Mouse (Mus musculus) embryonic facial prominence, embryonic 14.5 days (tissue): ENCODE measurements around the gene Slamf9. TPM values are rescaled to one million over a fixed set of nuclear protein-coding genes. Genes with fewer than 3 reads are reported as not detected.

ENCODE experiments used
- ATAC-seq: fragments of 200-750 bp; cut with Nextera tagmentation; 2 replicates; pipeline ENCODE4 v1.8.0; 2017; ENCODE audit warnings: low read depth, moderate number of reproducible peaks, moderate TSS enrichment
- DNase-seq: peaks from one replicate; pipeline ENCODE4 v3.0.0-alpha.2; 2015; ENCODE audit warnings: low spot score
- H3K27ac ChIP-seq: fragments of 300-500 bp; sonication (generic); replicated peaks from 2 replicates; pipeline ENCODE4 v1.5.1; 2014; ENCODE audit warnings: low read depth, mild to moderate bottlenecking, low read length, moderate library complexity
- H3K27me3 ChIP-seq: fragments of 300-500 bp; sonication (generic); replicated peaks from 2 replicates; pipeline ENCODE4 v1.6.1; 2014; ENCODE audit warnings: low read length; ENCODE audit not compliant: control insufficient read depth, insufficient read depth
- H3K36me3 ChIP-seq: fragments of 300-500 bp; sonication (generic); 2 replicates; pipeline ENCODE4 v1.6.1; 2014; ENCODE audit warnings: low read length, mixed read lengths; ENCODE audit not compliant: control insufficient read depth, insufficient read depth
- H3K4me1 ChIP-seq: fragments of 300-500 bp; sonication (generic); 2 replicates; pipeline ENCODE4 v1.6.1; 2014; ENCODE audit warnings: antibody characterized with exemption, low read length; ENCODE audit not compliant: control insufficient read depth, insufficient read depth
- H3K4me2 ChIP-seq: fragments of 300-500 bp; sonication (generic); 2 replicates; pipeline ENCODE4 v1.6.1; 2014; ENCODE audit warnings: low read depth, mild to moderate bottlenecking, low read length, moderate library complexity, mixed read lengths
- H3K4me3 ChIP-seq: fragments of 300-500 bp; sonication (generic); 2 replicates; pipeline ENCODE4 v1.5.1; 2014; ENCODE audit warnings: low read depth, mild to moderate bottlenecking, low read length
- H3K9ac ChIP-seq: fragments of 300-500 bp; sonication (generic); 2 replicates; pipeline ENCODE4 v1.6.1; 2014; ENCODE audit warnings: low read depth, mild to moderate bottlenecking, low read length, moderate library complexity, mixed read lengths
- H3K9me3 ChIP-seq: fragments of 300-500 bp; sonication (generic); 2 replicates; pipeline ENCODE4 v1.6.1; 2016; ENCODE audit warnings: low read length; ENCODE audit not compliant: control insufficient read depth
- WGBS: fragments of 180-500 bp; shearing (Covaris S2); extraction: QIAGEN DNeasy Blood & Tissue Kit; methylation state at CpG from one replicate; pipeline ENCODE4 v1.1.7; 2014; 5-methylcytosine and 5-hydroxymethylcytosine counted together
- polyA plus RNA-seq: library from polyadenylated mRNA; unstranded; fragments of >200 nt; fragmentation: Nextera tagmentation; extraction: Ambion mirVana; gene quantifications from 2 replicates; pipeline ENCODE4 v1.2.1, GENCODE M21; 2014

Slamf9 gene
- polyA plus RNA-seq, 1 experiment from 2014 or later, result 0.68 TPM

DNA sequence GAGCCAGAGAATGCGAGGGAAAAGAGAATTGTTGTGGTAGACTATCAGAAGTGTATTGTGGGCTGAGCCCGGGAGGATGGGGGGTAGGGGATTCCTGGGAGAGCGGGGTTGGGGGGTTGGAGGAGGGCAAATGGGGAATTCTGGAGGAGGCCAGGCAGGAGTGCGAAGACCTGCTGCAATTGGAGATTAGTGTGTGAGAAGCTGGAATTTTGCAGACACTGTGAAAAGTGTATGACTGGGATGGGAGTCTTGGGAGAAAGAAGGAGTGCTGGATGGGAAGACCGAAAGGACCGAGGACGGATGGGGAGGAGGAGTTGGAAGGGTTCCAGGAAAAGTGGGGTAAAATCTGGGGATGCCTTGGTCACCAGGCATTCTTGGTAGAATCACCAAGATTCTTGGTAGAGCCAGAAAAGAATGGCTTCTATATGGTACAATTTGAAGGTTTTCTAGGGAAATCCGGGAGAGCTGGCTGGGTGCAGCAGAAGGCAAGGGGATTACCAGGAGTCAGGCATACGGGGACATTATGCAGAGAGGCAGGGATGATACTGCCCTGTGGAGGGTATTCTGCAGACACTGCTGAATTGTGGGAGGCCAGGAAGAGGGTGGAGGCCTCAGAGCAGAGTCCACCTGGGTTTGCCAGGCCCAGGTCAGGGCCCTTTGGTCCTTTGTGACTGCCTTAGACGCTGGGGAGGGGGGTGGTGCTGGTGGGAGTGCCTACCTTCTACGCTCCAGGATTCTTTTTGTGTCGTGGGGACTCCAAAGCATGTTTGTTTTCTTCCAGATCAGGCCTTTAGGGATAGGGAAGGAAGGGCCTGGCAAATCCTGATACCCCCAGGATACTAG, 7.6 kb downstream of the Slamf9 start:
- 6% methylated on average over 12 of the region's 12 CpGs for WGBS
- no peak for DNase-seq
- H3K4me1 ChIP-seq, result peaks cover 13% of the 10 kb centered on the region
- H3K9me3 ChIP-seq, result no peaks in the 10 kb centered on the region
- peak overlapping the region; percentile 69 for H3K9ac ChIP-seq
- no peaks in the 10 kb centered on the region for H3K36me3 ChIP-seq
- no peaks in the 10 kb centered on the region for H3K27me3 ChIP-seq
- H3K4me2 ChIP-seq, result peak overlapping the region; percentile 78
- no peak for ATAC-seq
- peak overlapping the region; percentile 75 for H3K27ac ChIP-seq
- H3K4me3 ChIP-seq, result peak overlapping the region; percentile 70

DNA sequence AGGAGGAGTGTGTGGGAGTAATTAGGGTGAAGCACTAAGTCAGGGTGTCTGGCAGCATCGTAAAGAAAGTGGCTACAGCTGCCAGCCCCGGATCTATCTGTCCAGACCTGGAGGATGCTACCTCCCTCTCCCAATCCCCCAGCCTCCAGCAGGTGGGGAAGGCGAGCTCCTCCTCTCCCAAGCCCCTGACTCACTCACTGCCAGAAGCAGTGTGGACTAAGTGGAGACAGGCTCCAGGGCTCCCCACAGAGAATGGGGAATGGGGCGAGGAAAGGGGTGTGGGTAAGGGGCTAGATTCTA, 8.2 kb downstream of the Slamf9 start:
- DNase-seq (no peak), ATAC-seq (no peak)
- H3K36me3 ChIP-seq, result no peaks in the 10 kb centered on the region
- H3K27ac ChIP-seq, result no peak overlapping the region
- H3K4me1 ChIP-seq, result peaks cover 13% of the 10 kb centered on the region
- peak overlapping the region; percentile 70 for H3K4me3 ChIP-seq
- peak overlapping the region; percentile 78 for H3K4me2 ChIP-seq
- WGBS, result 15% methylated on average over 3 of the region's 4 CpGs
- no peaks in the 10 kb centered on the region for H3K27me3 ChIP-seq
- H3K9me3 ChIP-seq, result no peaks in the 10 kb centered on the region
- H3K9ac ChIP-seq, result peak overlapping the region; percentile 69

DNA sequence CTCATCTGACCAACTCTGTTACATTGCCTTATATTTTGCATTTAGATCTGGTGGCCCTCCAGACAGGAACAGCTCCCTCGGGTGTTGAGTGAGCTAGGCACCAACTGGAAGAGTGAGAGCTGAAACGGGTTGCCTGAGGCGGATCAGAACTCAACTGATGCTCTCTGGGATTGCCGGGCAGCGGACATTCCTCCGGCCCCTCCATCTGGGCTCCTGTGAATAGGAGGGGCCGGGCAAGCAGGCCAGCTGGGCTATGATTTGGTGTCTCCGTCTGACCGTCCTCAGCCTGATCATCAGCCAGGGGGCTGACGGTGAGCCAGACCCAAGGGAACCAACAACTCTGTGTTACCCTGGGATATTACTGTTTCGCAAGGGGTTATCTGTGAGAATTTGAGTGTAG, 9.1 kb downstream of the Slamf9 start:
- Histone ChIP-seq H3K9me3 (no peaks in the 10 kb centered on the region), H3K27ac (no peak overlapping the region), H3K4me1 (peaks cover 13% of the 10 kb centered on the region), H3K9ac (peak overlapping the region; percentile 45), H3K36me3 (0 out of 2 replicates have a peak, but pooled peaks cover 1% of the 10 kb centered on the region), H3K27me3 (no peaks in the 10 kb centered on the region), H3K4me3 (peak overlapping the region; percentile 70), H3K4me2 (peak overlapping the region; percentile 78)
- DNase-seq (no peak), ATAC-seq (no peak)
- WGBS, result 46% methylated on average over 11 of the region's 11 CpGs

DNA sequence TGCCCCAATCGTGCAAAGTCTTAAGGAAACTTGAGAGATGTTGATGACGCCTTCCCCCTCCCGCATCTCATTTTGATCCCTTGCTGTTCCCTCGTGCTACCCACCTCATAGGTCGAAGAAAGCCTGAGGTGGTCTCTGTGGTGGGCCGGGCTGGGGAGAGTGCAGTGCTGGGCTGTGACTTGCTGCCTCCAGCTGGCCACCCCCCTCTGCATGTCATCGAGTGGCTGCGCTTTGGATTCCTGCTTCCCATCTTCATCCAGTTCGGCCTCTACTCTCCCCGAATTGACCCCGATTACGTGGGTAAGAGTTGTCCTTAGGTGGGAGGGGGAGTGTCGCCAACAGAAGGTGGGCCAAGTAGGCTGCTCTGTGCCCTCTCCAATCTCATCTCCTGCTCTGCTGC, 9.5 kb downstream of the Slamf9 start:
- no peak for DNase-seq
- ATAC-seq, result no peak
- Histone ChIP-seq H3K36me3 (0 out of 2 replicates have a peak, but pooled peaks cover 6% of the 10 kb centered on the region), H3K27ac (no peak overlapping the region), H3K27me3 (no peaks in the 10 kb centered on the region), H3K9me3 (no peaks in the 10 kb centered on the region), H3K4me3 (peak overlapping the region; percentile 70; the same call in 1 of the 2 replicates), H3K4me2 (peak overlapping the region; percentile 78), H3K4me1 (peaks cover 13% of the 10 kb centered on the region), H3K9ac (peak overlapping the region; percentile 45)
- 53% methylated on average over 13 of the region's 13 CpGs for WGBS

DNA sequence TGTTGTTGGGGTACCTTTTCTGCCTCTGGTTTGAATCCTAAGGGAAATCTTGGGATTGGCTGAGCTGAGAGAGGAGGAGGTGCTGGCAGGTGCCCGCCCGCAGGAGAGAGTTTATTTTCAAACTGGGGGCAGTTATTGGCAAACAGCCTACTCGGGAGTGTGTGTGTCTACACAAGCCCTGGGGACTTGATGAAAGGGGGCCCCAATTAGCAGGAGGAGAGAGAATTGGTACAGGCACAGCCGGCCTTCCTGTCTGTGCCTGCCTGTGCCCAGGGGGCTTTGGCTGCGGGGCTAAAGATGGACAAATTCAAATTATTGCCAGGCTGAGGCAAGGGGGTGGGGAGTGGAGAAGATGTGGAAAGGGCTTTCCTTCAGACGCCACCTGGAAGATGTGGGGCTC, 10.7 kb downstream of the Slamf9 start:
- no peak overlapping the region; the same call in 1 of the 2 replicates for H3K4me3 ChIP-seq

DNA sequence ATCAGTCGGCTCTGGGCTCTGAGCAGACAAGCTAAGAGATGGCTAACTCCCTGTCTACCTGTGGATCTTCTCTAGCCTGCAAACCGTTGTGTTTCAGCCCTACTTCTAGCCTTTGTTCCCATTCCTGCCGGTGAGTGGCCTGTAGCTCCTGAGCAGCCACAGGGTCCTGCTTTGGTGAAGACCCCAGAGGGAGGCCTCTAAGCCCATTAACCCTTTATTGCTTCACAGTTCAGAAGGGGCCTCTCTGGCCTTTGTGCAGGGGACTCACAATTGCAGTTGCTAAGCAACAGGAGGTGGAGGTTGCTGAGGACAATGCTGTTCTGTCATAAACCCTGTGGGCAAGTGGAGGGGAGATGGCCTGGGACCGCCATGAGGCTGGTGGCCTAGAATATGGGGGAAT, 11.1 kb downstream of the Slamf9 start:
- H3K4me3 ChIP-seq, result no peak overlapping the region; the same call in 1 of the 2 replicates
- H3K4me1 ChIP-seq, result peaks cover 16% of the 10 kb centered on the region
- no peaks in the 10 kb centered on the region for H3K9me3 ChIP-seq
- no peaks in the 10 kb centered on the region for H3K27me3 ChIP-seq
- H3K27ac ChIP-seq, result no peak overlapping the region
- 0 out of 2 replicates have a peak, but pooled peaks cover 7% of the 10 kb centered on the region for H3K36me3 ChIP-seq
- WGBS, result 39% methylated on average over 4 of the region's 4 CpGs
- DNase-seq (peak; percentile 57), ATAC-seq (no peak)
- H3K9ac ChIP-seq, result no peak overlapping the region
- H3K4me2 ChIP-seq, result peak overlapping the region; percentile 78

More for the DNA sequence above, 10.7 kb downstream of the Slamf9 start:
- ATAC-seq (no peak), DNase-seq (peak; percentile 78)
- Histone ChIP-seq H3K4me1 (peaks cover 16% of the 10 kb centered on the region), H3K9ac (no peak overlapping the region), H3K36me3 (0 out of 2 replicates have a peak, but pooled peaks cover 7% of the 10 kb centered on the region), H3K9me3 (no peaks in the 10 kb centered on the region), H3K4me2 (peak overlapping the region; percentile 78), H3K27me3 (no peaks in the 10 kb centered on the region), H3K27ac (no peak overlapping the region)
- WGBS, result 25% methylated on average over 6 of the region's 6 CpGs

DNA sequence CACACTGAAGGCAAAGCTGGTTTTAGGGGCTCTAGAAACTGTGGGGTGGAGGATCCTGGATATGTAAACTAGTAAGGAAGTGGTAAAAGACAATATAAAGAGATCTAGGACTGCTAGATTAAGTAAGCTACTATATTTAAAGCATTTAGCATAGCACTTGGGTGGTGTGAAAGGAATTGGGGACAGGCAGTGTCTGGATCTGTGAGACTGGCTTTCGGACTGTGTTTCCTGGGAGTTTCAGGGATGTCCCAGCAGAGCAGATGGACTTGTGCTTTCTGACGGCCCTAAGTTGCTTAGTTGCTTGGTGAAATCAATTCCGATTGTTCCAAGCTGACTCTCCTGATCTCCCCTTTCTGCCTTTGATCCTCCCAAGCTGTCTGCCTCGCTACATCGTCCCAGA, 11.5 kb downstream of the Slamf9 start:
- H3K4me2 ChIP-seq, result peak overlapping the region; percentile 78
- no peaks in the 10 kb centered on the region for H3K27me3 ChIP-seq
- H3K4me3 ChIP-seq, result no peak overlapping the region
- no peaks in the 10 kb centered on the region for H3K9me3 ChIP-seq
- DNase-seq (no peak), ATAC-seq (no peak)
- H3K9ac ChIP-seq, result no peak overlapping the region
- peaks cover 16% of the 10 kb centered on the region for H3K4me1 ChIP-seq
- 71% methylated on average over 5 of the region's 5 CpGs for WGBS
- 0 out of 2 replicates have a peak, but pooled peaks cover 7% of the 10 kb centered on the region for H3K36me3 ChIP-seq
- H3K27ac ChIP-seq, result no peak overlapping the region

DNA sequence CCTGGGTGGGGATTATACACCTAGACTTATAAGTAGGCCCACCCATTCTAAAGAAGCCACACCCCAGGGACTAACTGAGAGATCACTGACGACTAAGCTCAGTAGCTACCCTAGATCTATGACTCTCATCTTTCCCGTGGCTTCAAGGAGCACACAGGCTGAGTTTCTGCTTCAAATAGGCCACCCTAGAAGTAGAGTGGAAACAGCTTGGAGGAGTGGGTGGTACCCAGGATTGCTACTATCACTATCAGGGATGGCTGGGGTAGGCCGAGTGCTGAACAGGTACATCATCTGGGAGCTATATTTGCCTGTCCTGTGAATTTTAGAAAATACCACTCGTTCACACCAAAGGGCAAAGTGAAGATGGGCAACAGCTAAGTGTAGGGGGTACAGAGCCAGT, 12.7 kb downstream of the Slamf9 start:
- H3K4me2 ChIP-seq, result no peak overlapping the region
- H3K9ac ChIP-seq, result no peak overlapping the region
- 0 out of 2 replicates have a peak, but pooled peaks cover 7% of the 10 kb centered on the region for H3K36me3 ChIP-seq
- H3K9me3 ChIP-seq, result no peaks in the 10 kb centered on the region
- no peak for ATAC-seq
- peaks cover 14% of the 10 kb centered on the region for H3K4me1 ChIP-seq
- 63% methylated on average over 4 of the region's 4 CpGs for WGBS
- no peak overlapping the region for H3K4me3 ChIP-seq
- no peak for DNase-seq
- no peak overlapping the region for H3K27ac ChIP-seq
- no peaks in the 10 kb centered on the region for H3K27me3 ChIP-seq
